Mouse (Mus musculus): ENCODE results near the gene Cabcoco1.

GRCm38 (mm10) chr10:68589530-68590252 is 48.0 kb upstream of the Cabcoco1 start:
- TF ChIP-seq CTCF (IDR thresholded peaks at IDR 0.05; ENCODE audit: insufficient read depth, low read length) (no peak), POLR2A (IDR thresholded peaks at IDR 0.05; ENCODE audit: borderline replicate concordance, extremely low read depth, low read depth, low read length) (no peak)

Measured in lung, adult 2 months (tissue).